Mouse (Mus musculus) ES-E14 (cell line): ENCODE measurements around the gene C1qtnf6.

Source experiments
- ZC3H11A ChIP-seq: IDR thresholded peaks from 2 replicates; pipeline ENCODE4 v1.6.1; 2012; ENCODE audit warnings: low read depth, mild to moderate bottlenecking, inconsistent platforms, low read length, borderline replicate concordance
- ZNF384 ChIP-seq: IDR thresholded peaks from 2 replicates; pipeline ENCODE4 v1.6.1; 2012; ENCODE audit warnings: low read depth, low read length, inconsistent platforms

GRCm38 (mm10) chr15:78491301-78491700, 39.9 kb downstream of the C1qtnf6 start:
- TF ChIP-seq ZC3H11A (no peak), ZNF384 (no peak)
